14 mouse cellular contexts compared by ENCODE assay signal in genomic region chr14:79754601-79755222, GRCm38 (mm10). TPM values are rescaled to one million over a fixed set of nuclear protein-coding genes. Genes with fewer than 3 reads are reported as not detected.
DNase-seq lines count a peak whose midpoint lies in the region; ATAC-seq and TF ChIP-seq lines count a peak whose summit lies in the region.
"Had no signal": no experiment of that assay in that cellular context is flagged by ENCODE, and none has a peak within 500 bp of the region (broad histone marks: within the 10 kb centered on the region; RNA-seq: fewer than 3 reads in every experiment).

No protein-coding gene starts in this region.

- H3K9ac ChIP-seq in forebrain, postnatal 0 days, result no peak overlapping the region
- no peak overlapping the region for H3K9ac ChIP-seq in midbrain, embryonic 13.5 days (replicated peaks)
- H3K9ac ChIP-seq: liver, embryonic 13.5 days had no signal

- no peaks in the 10 kb centered on the region for H3K9me3 ChIP-seq in forebrain, postnatal 0 days (ENCODE audit: low read length)
- H3K9me3 ChIP-seq in midbrain, embryonic 13.5 days, result no peaks in the 10 kb centered on the region
- H3K9me3 ChIP-seq: liver, embryonic 13.5 days had no signal

- peak; percentile 36; the same call in 1 of the 2 replicates for ATAC-seq in forebrain, postnatal 0 days
- ATAC-seq in midbrain, embryonic 13.5 days, result peak; percentile 82
- no peak for ATAC-seq in frontal cortex, adult (ENCODE audit: low TSS enrichment)

- no peak for TF ChIP-seq CTCF in forebrain, postnatal 0 days (IDR thresholded peaks at IDR 0.05; ENCODE audit: low read depth)

- H3K27me3 ChIP-seq in forebrain, postnatal 0 days (ENCODE audit: insufficient read depth, low read length), result no peaks in the 10 kb centered on the region
- 0 out of 2 replicates have a peak, but pooled peaks cover 12% of the 10 kb centered on the region for H3K27me3 ChIP-seq in midbrain, embryonic 13.5 days
- H3K27me3 ChIP-seq: liver, embryonic 13.5 days had no signal

- intact Hi-C loops in heart, postnatal 10 days (cut with DNase I), result no loop called here

- no peak overlapping the region for H3K4me2 ChIP-seq in forebrain, postnatal 0 days (ENCODE audit: low read depth)
- H3K4me2 ChIP-seq in midbrain, embryonic 13.5 days (replicated peaks), result no peak overlapping the region
- H3K4me2 ChIP-seq: liver, embryonic 13.5 days had no signal

- no peaks in the 10 kb centered on the region for H3K36me3 ChIP-seq in forebrain, postnatal 0 days (ENCODE audit: insufficient read depth)
- no peaks in the 10 kb centered on the region for H3K36me3 ChIP-seq in midbrain, embryonic 13.5 days
- H3K36me3 ChIP-seq: liver, embryonic 13.5 days had no signal

- DNase-seq in embryo, embryonic 10 days (ENCODE audit: low spot score), result peak; percentile 22
- no peak for DNase-seq in embryo, embryonic 9.5 days (ENCODE audit: extremely low spot score)
- DNase-seq in forebrain, postnatal 0 days, result no peak
- DNase-seq in natural killer cell, adult 2 months (ENCODE audit: low spot score in 2 of 2), result no peak
- DNase-seq in heart, postnatal 10 days, result no peak
- DNase-seq in spleen, postnatal 14 days (ENCODE audit: low spot score in 2 of 2), result no peak
- DNase-seq: gastrocnemius, postnatal 36 days; kidney, adult 2 months; liver, embryonic 13.5 days; spleen, adult 18-20 months had no signal

- no peaks in the 10 kb centered on the region for H3K4me1 ChIP-seq in forebrain, postnatal 0 days (ENCODE audit: insufficient read depth)
- peaks cover 24% of the 10 kb centered on the region for H3K4me1 ChIP-seq in midbrain, embryonic 13.5 days (replicated peaks)
- H3K4me1 ChIP-seq: liver, embryonic 13.5 days had no signal

- WGBS in forebrain, postnatal 0 days, result 44% methylated on average over 13 of the region's 13 CpGs
- WGBS in midbrain, embryonic 13.5 days, result 36% methylated on average over 13 of the region's 13 CpGs

- no peak overlapping the region for H3K4me3 ChIP-seq in forebrain, postnatal 0 days (ENCODE audit: low read depth, low read length)
- no peak overlapping the region for H3K4me3 ChIP-seq in midbrain, embryonic 13.5 days (replicated peaks)
- H3K4me3 ChIP-seq: liver, embryonic 13.5 days had no signal

- H3K27ac ChIP-seq in forebrain, postnatal 0 days (ENCODE audit: low read depth, low read length), result no peak overlapping the region
- peak overlapping the region; percentile 77 for H3K27ac ChIP-seq in midbrain, embryonic 13.5 days
- H3K27ac ChIP-seq: liver, embryonic 13.5 days; macrophage had no signal

RNA-seq across cellular contexts. Expression of gene Pcdh8, which starts 16.4 kb away (rescaled TPM):
- total RNA-seq in forebrain, postnatal 0 days (2014; rRNA removed), result 86.4 and 130 TPM in 2 replicates
- polyA plus RNA-seq in forebrain, postnatal 0 days (2015; fragmentation: Nextera tagmentation; extraction: Ambion mirVana), result 41.8 and 51.5 TPM in 2 replicates
- polyA plus RNA-seq in midbrain, embryonic 13.5 days (2015; fragmentation: Nextera tagmentation; extraction: Ambion mirVana), result 39.3 and 52.7 TPM in 2 replicates
- total RNA-seq in heart, postnatal 10 days (2021), result not detected
- total RNA-seq: common myeloid progenitor, adult 5-6 weeks; gastrocnemius, postnatal 36 days had no signal
- polyA plus RNA-seq: macrophage had no signal

Comparison
In these comparisons a context has a peak if more than half of its experiments do, and no peak if none do; other contexts are left out.
1. RNA of gene Pcdh8, which starts 16.4 kb away (total RNA-seq): 86.4 to 130 TPM in forebrain, postnatal 0 days; not detected in heart, postnatal 10 days; every median in the first group is over 10 times any median in the second.